Mouse (Mus musculus): ENCODE measurements at regions not wholly inside any gene's neighbourhood (a gene's known extent, or its start where the extent isn't known, plus 50 kb on each side); places are given as distances from the start of the nearest gene placed in this dataset.

GRCm38 (mm10) chr11:113056042-113056632 is 274.1 kb downstream of the Sox9 start:
- no peak for TF ChIP-seq CTCF (IDR thresholded peaks at IDR 0.05; ENCODE audit: low read depth, low read length)
- TF ChIP-seq TAL1 (conservative IDR thresholded peaks at IDR 0.05; ENCODE audit: low read depth, low read length) = no peak

Measured in G1E (cell line).